Mouse (Mus musculus) frontal cortex, postnatal 10 days (tissue): ENCODE results near the gene Smcp.

Experiments used
- DNase-seq, 2 experiments: peaks; one replicate each; pipeline ENCODE4 v3.0.0; 2022; ENCODE audit warnings: low spot score in 2 of 2, mixed read lengths in 1 of 2

The Smcp gene

GRCm38 (mm10) chr3:92588858-92589257 lies at the start of gene Smcp:
Smcp (minus strand) TSS chr3:92588997.
- DNase-seq, result no peak

DNA sequence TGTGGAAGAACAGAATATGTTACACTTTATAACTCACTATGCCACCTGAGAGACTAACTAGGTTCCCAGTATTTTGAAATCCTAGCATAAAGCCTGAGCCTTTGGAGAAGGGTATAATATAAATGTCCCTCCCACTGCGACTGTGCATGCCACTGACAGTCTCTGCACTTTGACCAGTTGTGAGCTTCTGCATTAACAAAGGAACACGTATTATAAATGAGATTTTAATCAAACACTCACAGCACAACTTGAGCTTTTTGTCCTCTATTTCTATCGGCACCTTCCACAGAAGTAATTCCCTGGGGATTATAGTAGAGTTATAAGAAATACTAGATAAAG lies 49.8 kb upstream of the Smcp start:
- no peak for DNase-seq

GRCm38 (mm10) chr3:92637745-92638652 lies 49.2 kb upstream of the Smcp start:
- DNase-seq, result no peak

DNA sequence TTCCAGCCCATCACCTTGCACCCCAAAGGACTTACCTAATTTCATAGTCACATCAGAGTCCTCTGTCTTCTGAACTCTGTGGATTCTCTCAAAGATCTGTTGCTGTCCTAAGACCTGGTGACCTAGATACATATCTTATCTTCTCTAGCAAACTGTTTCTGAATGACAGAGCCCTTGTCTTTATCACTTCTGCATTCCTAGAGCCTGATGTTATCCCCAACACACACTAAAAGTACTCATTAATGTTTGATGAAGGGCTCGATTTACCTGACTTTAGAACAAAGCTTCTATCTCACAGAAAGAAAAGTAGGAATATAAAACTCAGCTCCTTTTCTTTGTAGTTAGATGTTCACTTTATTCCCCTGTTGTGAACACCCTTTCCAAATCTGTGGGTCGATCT lies 32.8 kb upstream of the Smcp start, which contains the start of gene Lce6a:
Lce6a (minus strand) TSS at position 101 of the 400 bp plus-strand sequence.
- DNase-seq, result no peak

- no peak for DNase-seq
These were observed 21.0 kb upstream of the Smcp start for GRCm38 (mm10) chr3:92609804-92610203.

DNA sequence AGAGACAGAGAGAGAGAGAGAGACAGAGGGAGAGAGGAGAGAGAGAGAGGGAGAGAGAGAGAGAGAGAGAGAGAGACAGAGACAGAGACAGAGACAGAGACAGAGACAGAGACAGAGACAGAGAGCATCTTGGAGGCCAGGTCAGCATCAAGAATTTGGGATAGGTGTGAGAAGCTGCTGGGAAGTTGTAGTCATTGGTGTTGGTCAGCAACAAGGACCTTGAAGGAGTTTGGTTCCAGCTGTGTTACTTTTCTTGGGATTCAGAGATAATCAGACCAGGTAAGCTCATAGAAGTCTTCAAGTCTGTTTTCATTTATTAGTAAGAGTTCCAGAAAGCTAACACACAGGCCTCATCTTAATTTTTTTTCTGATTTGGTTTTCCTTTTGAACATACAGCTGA lies 18.6 kb upstream of the Smcp start, which contains the start of gene 2210017I01Rik:
2210017I01Rik (minus strand) TSS at position 101 of the 400 bp plus-strand sequence.
- DNase-seq, result no peak

- no peak for DNase-seq
These were observed 13.4 kb upstream of the Smcp start for GRCm38 (mm10) chr3:92602169-92602568.

DNA sequence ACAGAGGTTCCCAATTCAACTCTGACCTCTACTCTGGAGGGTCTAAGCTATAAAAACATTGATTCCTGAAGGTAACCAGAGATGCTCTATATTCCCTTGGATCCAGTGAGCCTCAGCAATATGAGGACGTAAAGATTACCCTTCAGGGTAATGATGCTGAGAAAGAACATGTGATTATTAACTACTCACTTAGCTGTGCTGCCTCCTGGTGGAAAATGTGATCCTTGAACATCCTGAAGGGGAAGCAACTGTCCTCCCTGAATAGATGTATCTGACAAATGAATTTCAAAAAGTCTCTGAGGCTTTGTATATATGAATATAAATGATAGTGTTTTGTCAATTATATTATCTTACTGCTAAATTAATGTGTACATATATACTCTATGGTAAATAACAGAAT lies 11.7 kb upstream of the Smcp start:
- DNase-seq, result no peak

GRCm38 (mm10) chr3:92599973-92600372 lies 11.2 kb upstream of the Smcp start:
- no peak for DNase-seq

DNA sequence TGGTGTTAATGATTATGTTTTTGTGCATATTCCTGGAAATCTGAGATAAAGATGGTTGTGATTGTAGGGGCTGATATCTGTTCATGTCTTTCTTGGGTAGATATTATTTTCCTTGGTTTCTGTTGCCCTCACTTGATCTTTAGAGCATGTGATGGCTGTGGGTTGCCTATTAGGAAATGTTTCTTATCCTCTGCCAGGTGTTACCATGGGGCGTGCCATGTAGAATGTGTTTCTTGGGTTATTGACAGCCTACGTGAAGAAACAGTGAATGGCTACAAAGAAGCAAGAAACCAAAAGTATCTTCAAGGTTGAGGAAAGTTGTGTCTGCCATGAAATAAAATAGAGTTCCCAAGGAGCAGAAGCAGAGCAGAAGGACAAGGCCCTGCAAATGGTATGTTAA lies 9.6 kb upstream of the Smcp start:
- DNase-seq, result no peak

DNA sequence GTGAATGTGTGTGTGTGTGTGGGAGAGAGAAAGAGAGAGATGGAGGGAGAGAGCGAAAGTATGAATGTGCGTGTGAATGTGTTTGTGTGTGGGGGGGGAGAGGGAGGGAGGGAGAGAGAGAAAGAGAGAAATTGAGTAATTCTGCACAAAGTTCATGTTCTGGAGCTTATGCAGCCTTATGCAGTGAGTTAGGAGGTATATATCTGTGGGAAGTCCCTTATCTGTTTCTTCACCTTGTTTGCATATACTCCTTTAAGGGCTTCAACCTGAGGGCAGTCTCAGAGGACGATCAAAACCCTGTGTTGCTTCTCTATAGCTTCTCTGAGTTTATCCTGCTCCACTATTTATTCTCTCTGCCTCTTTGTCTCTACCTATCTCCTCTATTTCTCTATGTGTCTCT lies 1.6 kb downstream of the Smcp start:
- DNase-seq, result no peak

- DNase-seq, result no peak
These were observed 3.7 kb downstream of the Smcp start for GRCm38 (mm10) chr3:92585055-92585454.

DNA sequence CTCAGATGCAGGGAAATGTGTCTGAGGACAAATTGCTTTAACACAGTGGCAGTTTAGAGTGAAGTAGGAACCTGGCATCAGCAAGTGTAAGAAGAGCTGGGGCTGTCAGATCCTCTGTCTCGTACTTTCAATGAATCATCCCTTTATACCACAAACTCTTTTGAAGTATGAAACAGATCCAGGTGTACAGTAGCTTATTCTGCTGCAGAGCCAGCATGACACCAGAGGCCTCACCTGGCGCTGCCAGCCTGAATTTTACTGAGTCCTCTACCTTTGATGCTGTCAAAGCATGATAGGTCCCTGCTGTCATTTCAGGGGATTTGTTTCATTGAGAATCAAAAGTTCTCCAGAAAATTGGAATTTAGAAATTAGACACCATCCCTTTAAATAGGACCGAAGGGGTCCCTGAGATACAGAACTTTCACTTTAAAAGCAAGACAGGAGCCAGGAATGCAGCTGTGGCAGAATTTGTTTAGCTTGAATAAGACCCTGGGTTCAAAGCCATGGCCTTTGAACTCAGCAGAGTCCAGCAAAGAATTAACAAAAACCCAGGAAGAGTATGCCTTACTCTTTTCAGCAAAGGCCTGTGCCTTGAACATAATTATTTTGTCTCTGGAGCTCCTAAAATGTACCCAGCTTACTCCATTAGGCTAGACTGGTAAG lies 5.5 kb downstream of the Smcp start:
- DNase-seq, result no peak

- DNase-seq, result no peak
These were observed 9.3 kb downstream of the Smcp start for GRCm38 (mm10) chr3:92579508-92579907.

- DNase-seq, result no peak
These were observed 10.0 kb downstream of the Smcp start for GRCm38 (mm10) chr3:92578652-92579413.

- no peak for DNase-seq
These were observed 15.3 kb downstream of the Smcp start, which contains the start of gene Ivl for GRCm38 (mm10) chr3:92573449-92574041. Ivl (minus strand) TSS chr3:92573735.

DNA sequence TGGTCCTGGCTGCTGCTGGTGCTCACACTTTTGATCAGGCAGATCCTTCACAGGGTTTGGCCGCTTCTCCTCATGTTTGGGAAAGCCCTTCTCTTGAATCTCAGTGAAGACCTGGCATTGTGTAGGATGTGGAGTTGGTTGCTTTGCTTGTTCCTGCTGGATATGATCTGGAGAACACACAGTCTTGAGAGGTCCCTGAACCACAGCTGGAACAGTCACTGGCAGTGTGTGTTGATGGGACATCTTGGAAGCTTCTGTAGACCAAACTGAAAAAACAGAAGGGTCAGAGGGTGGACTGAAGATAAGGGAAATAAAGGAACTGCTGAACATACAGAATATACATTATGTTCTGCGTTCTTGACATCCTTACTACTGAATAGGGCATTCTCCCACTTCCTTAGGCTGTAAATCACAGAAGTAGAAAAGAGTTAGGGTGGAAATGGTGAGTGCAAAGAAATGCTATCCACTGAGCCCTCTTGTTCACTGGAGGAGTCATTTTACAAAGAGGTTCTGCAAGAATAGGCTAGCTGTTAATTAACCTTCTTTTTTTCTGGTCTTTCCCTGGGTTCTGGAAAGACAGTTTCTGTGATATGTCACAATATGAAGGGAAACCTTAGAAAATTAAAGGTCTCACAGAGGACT lies 16.2 kb downstream of the Smcp start:
- no peak for DNase-seq

- no peak for DNase-seq
These were observed 20.0 kb downstream of the Smcp start for GRCm38 (mm10) chr3:92568752-92569151.

DNA sequence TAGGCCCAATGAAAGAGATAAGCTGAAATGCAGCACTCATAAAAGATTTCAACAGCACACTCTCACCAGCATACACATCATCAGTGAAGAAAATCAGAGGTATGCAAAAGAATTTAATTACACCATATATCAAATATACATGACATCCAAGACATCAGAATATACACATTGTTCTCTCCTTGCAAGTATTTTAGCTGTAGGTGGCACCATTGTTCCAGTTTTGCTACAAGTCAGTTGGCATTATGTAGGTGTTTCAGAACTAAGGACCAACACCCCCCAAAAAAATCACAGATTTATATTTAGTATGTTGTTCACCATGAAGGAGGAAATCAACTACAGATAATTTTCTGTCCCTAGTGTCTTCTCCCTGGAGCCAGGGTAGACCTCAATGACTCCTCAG lies 23.4 kb downstream of the Smcp start:
- DNase-seq, result no peak

DNA sequence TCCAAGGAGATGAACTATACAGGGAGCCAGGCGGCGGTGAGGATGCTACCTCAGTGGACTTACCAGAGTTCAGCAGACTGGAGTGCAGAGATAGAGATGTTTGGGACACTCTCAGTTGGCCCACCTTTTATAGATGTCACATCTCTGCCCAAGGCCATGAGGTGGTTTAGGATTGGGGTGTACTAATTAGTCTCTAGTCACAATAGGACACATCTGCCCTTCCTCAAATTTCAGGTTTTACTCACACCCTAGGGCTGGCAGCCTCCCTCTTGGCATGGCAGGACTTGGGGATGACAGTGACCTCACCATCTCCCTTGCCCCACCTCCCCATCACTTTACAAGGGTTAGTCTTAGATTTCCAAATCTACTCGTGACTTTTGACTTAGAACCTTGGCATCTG lies 54.4 kb downstream of the Smcp start, which contains the start of gene 2310046K23Rik:
2310046K23Rik (minus strand) TSS at position 101 of the 400 bp plus-strand sequence.
- no peak for DNase-seq
